Mouse (Mus musculus) lung, embryonic 14.5 days (tissue): Measurements from ENCODE around the gene Sap30. TPM values are rescaled to one million over a fixed set of nuclear protein-coding genes. Genes with fewer than 3 reads are reported as not detected.
A peak's percentile ranks its signal among the peaks of the same experiment; 100 is the strongest.

ENCODE experiments used
- ATAC-seq: fragments of 200-750 bp; cut with Nextera tagmentation; 2 replicates; pipeline ENCODE4 v1.8.0; 2017; ENCODE audit warnings: mild to moderate bottlenecking, moderate TSS enrichment, moderate library complexity; ENCODE audit not compliant: insufficient read depth
- DNase-seq: peaks from one replicate; pipeline ENCODE4 v3.0.0-alpha.2; 2015
- H3K27ac ChIP-seq: fragments of 300-500 bp; sonication (generic); 2 replicates; pipeline ENCODE4 v1.5.1; 2014; ENCODE audit warnings: low read depth, mild to moderate bottlenecking, moderate library complexity
- H3K27me3 ChIP-seq: fragments of 300-500 bp; sonication (generic); 2 replicates; pipeline ENCODE4 v1.6.1; 2014; ENCODE audit warnings: low read length, control low read depth; ENCODE audit not compliant: insufficient read depth
- H3K36me3 ChIP-seq: fragments of 300-500 bp; sonication (generic); 2 replicates; pipeline ENCODE4 v1.6.1; 2014; ENCODE audit warnings: control low read depth; ENCODE audit not compliant: insufficient read depth
- H3K4me1 ChIP-seq: fragments of 300-500 bp; sonication (generic); 2 replicates; pipeline ENCODE4 v1.6.1; 2014; ENCODE audit warnings: antibody characterized with exemption, control low read depth; ENCODE audit not compliant: insufficient read depth
- H3K4me2 ChIP-seq: fragments of 300-500 bp; sonication (generic); 2 replicates; pipeline ENCODE4 v1.6.1; 2014; ENCODE audit warnings: mild to moderate bottlenecking
- H3K4me3 ChIP-seq: fragments of 300-500 bp; sonication (generic); 2 replicates; pipeline ENCODE4 v1.5.1; 2014; ENCODE audit warnings: low read depth, low read length
- H3K9ac ChIP-seq: fragments of 300-500 bp; sonication (generic); 2 replicates; pipeline ENCODE4 v1.6.1; 2014
- H3K9me3 ChIP-seq: fragments of 300-500 bp; sonication (generic); 2 replicates; pipeline ENCODE4 v1.6.1; 2016; ENCODE audit warnings: low read depth, low read length, control low read depth
- CTCF ChIP-seq: IDR thresholded peaks from 2 replicates; pipeline ENCODE4 v1.5.1; 2016; ENCODE audit warnings: antibody characterized with exemption, low read depth
- WGBS: fragments of 180-500 bp; shearing (Covaris S2); extraction: QIAGEN DNeasy Blood & Tissue Kit; methylation state at CpG from one replicate; pipeline ENCODE4 v1.1.7; 2014; 5-methylcytosine and 5-hydroxymethylcytosine counted together
- polyA plus RNA-seq: library from polyadenylated mRNA; unstranded; fragments of >200 nt; fragmentation: Nextera tagmentation; extraction: Ambion mirVana; gene quantifications from 2 replicates; pipeline ENCODE4 v1.2.1, GENCODE M21; 2014

The Sap30 gene
- polyA plus RNA-seq, 1 experiment from 2014 or later = 47.4 TPM

DNA sequence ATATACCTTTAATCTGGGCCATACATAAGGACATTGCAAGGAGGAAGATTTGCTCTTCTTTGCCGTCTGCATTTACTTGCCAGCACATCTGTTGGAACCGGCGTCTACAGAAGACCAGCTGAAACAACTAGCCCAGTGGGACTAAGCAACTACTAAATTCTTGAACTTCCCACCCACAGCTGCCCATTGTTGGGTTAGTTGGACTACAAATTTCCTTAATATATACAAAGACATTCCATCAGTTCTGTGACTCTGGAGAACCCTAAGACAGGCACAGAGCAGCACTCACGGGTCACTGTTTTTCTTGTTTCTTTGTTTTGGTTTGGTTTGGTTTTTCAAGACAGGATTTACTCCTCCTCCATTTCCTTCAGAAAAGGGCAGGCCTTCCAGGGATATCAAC, 7.1 kb downstream of the Sap30 start:
- no peak overlapping the region for H3K4me2 ChIP-seq
- no peak overlapping the region for H3K4me3 ChIP-seq
- H3K27ac ChIP-seq = no peak overlapping the region
- H3K36me3 ChIP-seq = peaks cover 18% of the 10 kb centered on the region
- TF ChIP-seq CTCF = no peak
- no peak overlapping the region for H3K9ac ChIP-seq
- H3K4me1 ChIP-seq = no peaks in the 10 kb centered on the region; the same call in 1 of the 2 replicates
- 65% methylated on average over 4 of the region's 4 CpGs for WGBS
- ATAC-seq = no peak
- no peaks in the 10 kb centered on the region for H3K27me3 ChIP-seq
- no peaks in the 10 kb centered on the region for H3K9me3 ChIP-seq
- DNase-seq = no peak

DNA sequence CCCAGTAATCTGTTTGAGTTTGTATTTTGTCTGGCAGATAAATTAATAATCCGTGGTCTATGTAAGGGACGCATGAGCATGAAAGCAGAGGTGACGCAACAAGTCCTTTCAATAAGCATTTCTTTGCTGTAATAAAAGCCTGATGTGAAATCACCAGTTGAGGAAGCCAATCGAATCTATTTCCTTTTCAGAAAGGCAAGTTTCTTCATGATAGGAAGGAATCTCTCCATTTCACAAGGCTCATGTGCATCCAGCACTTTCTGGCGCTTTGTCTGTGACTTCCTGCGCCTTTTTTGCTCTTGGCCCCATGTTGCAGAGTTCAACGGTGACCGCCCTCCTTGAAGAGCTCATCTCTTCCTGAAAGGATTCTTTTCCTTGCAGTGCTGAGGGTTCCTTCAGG, 8.0 kb downstream of the Sap30 start:
- Histone ChIP-seq H3K4me3 (no peak overlapping the region), H3K27me3 (no peaks in the 10 kb centered on the region), H3K27ac (no peak overlapping the region), H3K36me3 (peaks cover 18% of the 10 kb centered on the region), H3K4me2 (no peak overlapping the region), H3K9me3 (no peaks in the 10 kb centered on the region), H3K9ac (no peak overlapping the region), H3K4me1 (no peaks in the 10 kb centered on the region)
- no peak for TF ChIP-seq CTCF
- ATAC-seq = no peak
- WGBS = 90% methylated on average over 8 of the region's 8 CpGs
- no peak for DNase-seq

DNA sequence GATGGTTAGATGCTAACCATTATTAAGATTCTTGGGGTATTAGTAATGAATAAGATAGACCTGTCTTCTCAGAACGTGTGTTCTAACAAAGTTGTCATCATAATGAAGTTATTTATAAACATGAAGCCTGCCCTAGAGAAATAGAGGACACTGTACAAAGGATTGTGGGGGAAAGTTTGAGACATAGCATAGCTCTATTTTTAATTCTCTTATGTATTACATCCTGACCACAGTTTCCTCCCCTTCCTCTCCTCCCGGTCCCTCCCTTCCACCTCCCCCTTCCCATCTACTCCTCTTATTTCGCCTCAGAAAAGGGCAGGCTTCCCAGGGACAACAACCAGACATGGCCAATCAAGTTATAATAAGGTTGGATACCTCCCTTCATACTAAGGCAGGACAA, 9.3 kb downstream of the Sap30 start:
- 58% methylated on average over 3 of the region's 3 CpGs for WGBS
- H3K36me3 ChIP-seq = peaks cover 15% of the 10 kb centered on the region
- ATAC-seq (no peak), DNase-seq (no peak)
- H3K4me1 ChIP-seq = no peaks in the 10 kb centered on the region
- TF ChIP-seq CTCF = no peak
- H3K9ac ChIP-seq = no peak overlapping the region
- H3K27me3 ChIP-seq = no peaks in the 10 kb centered on the region
- H3K4me3 ChIP-seq = no peak overlapping the region
- no peak overlapping the region for H3K4me2 ChIP-seq
- H3K9me3 ChIP-seq = no peaks in the 10 kb centered on the region
- no peak overlapping the region for H3K27ac ChIP-seq

DNA sequence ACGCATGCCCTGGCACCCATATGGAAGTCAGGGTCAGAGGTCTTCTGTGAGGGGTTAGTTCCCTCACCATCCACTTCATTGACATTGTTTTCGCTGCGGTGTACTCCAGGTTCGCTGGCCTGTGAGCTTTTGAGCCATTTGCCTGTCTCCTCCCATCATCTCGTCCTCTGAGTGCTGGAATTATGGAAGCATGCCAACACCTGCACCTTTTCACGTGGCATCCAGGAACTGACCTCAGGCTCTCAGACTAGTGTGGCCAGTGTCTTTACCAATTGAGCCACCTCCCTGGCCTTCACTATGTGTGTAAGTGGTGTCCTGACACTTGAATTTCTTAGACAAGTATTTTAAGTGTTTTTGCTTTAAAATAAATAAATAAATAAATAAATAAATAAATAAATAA, 13.9 kb downstream of the Sap30 start:
- Histone ChIP-seq H3K9ac (no peak overlapping the region), H3K27ac (no peak overlapping the region), H3K4me2 (no peak overlapping the region), H3K36me3 (no peaks in the 10 kb centered on the region), H3K4me3 (no peak overlapping the region), H3K27me3 (no peaks in the 10 kb centered on the region), H3K9me3 (no peaks in the 10 kb centered on the region), H3K4me1 (no peaks in the 10 kb centered on the region)
- 62% methylated on average over 6 of the region's 6 CpGs for WGBS
- TF ChIP-seq CTCF = no peak
- ATAC-seq = no peak
- DNase-seq = no peak

DNA sequence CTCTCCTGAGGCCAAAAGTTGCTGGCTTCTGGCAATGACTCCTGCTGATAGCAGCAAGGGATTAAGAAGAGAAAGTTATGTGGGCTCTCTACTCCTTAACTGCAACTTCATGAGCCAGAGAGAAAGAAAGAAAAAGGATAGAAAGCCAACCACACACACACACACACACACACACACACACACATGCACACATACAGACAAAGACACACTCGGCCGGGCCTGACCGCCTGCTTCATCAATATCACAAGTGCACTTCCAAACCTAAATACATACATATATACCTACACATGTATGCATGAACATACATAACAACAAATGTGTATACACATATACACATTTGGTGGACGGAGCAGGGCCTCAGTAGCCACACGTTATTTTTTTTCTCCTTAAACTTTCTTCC, 16.8 kb downstream of the Sap30 start:
- no peak overlapping the region for H3K9ac ChIP-seq
- no peak for ATAC-seq
- no peak for DNase-seq
- no peak overlapping the region for H3K4me3 ChIP-seq
- H3K36me3 ChIP-seq = no peaks in the 10 kb centered on the region
- TF ChIP-seq CTCF = no peak
- no peaks in the 10 kb centered on the region for H3K9me3 ChIP-seq
- no peaks in the 10 kb centered on the region for H3K4me1 ChIP-seq
- 87% methylated on average over 5 of the region's 5 CpGs for WGBS
- H3K4me2 ChIP-seq = no peak overlapping the region
- no peak overlapping the region for H3K27ac ChIP-seq
- H3K27me3 ChIP-seq = no peaks in the 10 kb centered on the region

DNA sequence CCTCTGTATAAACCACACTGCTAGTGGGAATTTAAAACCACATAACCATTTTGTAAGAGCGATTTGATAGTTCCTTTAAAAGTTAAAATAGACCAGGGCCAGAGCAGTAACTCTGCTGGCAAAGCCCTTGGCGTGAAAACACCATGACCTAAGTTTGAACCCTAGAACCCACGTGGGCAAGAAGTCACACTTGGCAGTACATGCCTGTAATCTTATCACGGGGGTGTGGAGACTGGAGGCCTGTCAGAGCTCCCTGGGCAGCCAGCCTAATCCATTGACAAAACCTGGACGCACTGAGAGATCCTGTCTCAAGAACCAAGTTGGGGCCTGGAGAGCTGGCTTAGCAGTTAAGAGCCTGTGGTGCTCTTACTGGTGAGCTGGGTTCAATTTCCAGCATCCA, 19.0 kb downstream of the Sap30 start:
- Histone ChIP-seq H3K4me1 (no peaks in the 10 kb centered on the region), H3K27ac (no peak overlapping the region), H3K9me3 (no peaks in the 10 kb centered on the region), H3K4me2 (no peak overlapping the region), H3K36me3 (no peaks in the 10 kb centered on the region), H3K9ac (no peak overlapping the region), H3K27me3 (no peaks in the 10 kb centered on the region), H3K4me3 (no peak overlapping the region)
- WGBS = 25% methylated on average over 5 of the region's 5 CpGs
- no peak for TF ChIP-seq CTCF
- ATAC-seq (peak; percentile 84), DNase-seq (peak; percentile 78)

DNA sequence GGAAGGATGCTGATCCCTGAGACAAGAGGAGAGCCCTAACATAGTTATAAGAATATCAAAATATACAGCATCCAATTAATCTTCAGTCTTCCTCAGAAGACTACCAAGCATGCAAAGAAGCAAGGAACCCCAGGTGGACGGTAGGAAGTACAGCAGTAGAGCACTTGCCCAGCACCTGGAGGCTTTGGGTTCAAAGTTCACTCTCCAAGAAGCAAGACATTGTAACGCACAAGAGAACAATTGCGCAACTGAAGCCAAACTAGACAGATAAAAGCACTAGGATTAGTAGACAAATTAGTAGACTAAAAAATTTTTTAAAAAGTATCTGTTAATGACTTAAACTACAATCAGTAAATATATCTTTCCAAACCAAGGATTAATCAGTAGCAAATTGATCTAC, 23.9 kb downstream of the Sap30 start:
- DNase-seq (no peak), ATAC-seq (no peak)
- Histone ChIP-seq H3K4me2 (no peak overlapping the region), H3K4me1 (no peaks in the 10 kb centered on the region), H3K4me3 (no peak overlapping the region), H3K27ac (no peak overlapping the region), H3K9me3 (no peaks in the 10 kb centered on the region), H3K27me3 (no peaks in the 10 kb centered on the region), H3K36me3 (no peaks in the 10 kb centered on the region), H3K9ac (no peak overlapping the region)
- no peak for TF ChIP-seq CTCF
- WGBS = 80% methylated on average over 3 of the region's 3 CpGs

DNA sequence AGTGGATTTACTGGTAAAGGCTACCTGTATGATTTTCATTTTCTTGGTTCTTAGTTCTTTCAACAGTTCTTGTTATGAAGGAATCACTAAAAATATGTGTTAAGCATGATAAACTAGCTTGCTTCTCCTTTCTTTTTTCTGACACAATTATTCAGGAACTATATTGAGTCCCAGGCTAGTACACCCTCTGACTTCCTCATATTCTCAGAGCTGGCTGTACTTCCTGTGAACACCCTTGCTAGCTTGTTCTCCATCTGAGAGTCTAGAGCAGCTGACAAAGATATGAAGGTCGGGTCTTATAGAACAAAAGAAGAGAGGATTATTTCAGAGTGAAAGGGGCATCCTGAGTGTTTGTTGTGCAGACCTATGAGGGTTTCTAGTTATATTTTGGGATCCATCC, 24.8 kb downstream of the Sap30 start:
- H3K36me3 ChIP-seq = no peaks in the 10 kb centered on the region
- WGBS = 42% methylated on average over 1 of the region's 1 CpGs
- no peak for DNase-seq
- no peak overlapping the region for H3K4me2 ChIP-seq
- H3K27me3 ChIP-seq = no peaks in the 10 kb centered on the region
- no peak overlapping the region for H3K4me3 ChIP-seq
- H3K9ac ChIP-seq = no peak overlapping the region
- no peak overlapping the region for H3K27ac ChIP-seq
- no peaks in the 10 kb centered on the region for H3K9me3 ChIP-seq
- no peaks in the 10 kb centered on the region for H3K4me1 ChIP-seq
- TF ChIP-seq CTCF = no peak
- ATAC-seq = no peak
